In the genomic region with DNA sequence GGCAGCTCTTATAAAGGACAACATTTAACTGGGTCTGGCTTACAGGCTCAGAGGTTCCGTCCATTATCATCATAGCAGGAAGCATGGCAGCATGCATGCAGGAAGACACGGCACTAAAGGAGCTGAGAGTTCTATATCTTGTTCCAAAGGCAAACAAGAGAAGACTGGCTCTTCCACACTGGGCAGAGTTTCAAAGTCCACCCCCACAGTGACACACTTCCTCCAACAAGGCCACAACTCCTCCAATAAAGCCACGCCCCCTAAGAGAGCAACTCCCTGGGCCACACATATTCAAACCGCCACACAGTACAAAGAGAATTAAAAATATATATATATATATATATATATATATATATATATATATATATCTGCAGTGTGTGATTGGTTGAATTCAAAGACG, we compare ENCODE assay signal across 10 mouse cellular contexts.
DNase-seq lines count a peak whose midpoint lies in the region; ATAC-seq and TF ChIP-seq lines count a peak whose summit lies in the region.
"Had no signal": no experiment of that assay in that cellular context is flagged by ENCODE, and none has a peak within 500 bp of the region (broad histone marks: within the 10 kb centered on the region; RNA-seq: fewer than 3 reads in every experiment).

No protein-coding gene starts in this region.

- no peaks in the 10 kb centered on the region for H3K4me1 ChIP-seq in intestine, postnatal 0 days (replicated peaks; ENCODE audit: control insufficient read depth, insufficient read depth, low read length)

- peak; percentile 38 to 40 for DNase-seq in heart, adult 9 months (ENCODE audit: low spot score in 2 of 2)
- DNase-seq in heart, postnatal 25 days (ENCODE audit: low spot score) = no peak
- peak; percentile 57 for DNase-seq in adrenal gland, postnatal 10 days
- DNase-seq in lung, postnatal 4 days = peak; percentile 42 to 45
- no peak for DNase-seq in right cerebral cortex, postnatal 10 days (ENCODE audit: low spot score in 2 of 2)
- no peak for DNase-seq in ovary, postnatal 14 days (ENCODE audit: low spot score)
- no peak for DNase-seq in left cerebral cortex, adult 9 months (ENCODE audit: low spot score in 2 of 2)
- DNase-seq: lung, embryonic 14.5 days; thymus, postnatal 36 days had no signal

- TF ChIP-seq CTCF in intestine, postnatal 0 days (IDR thresholded peaks at IDR 0.05; ENCODE audit: low read depth) = no peak

- H3K4me2 ChIP-seq in intestine, postnatal 0 days (replicated peaks; ENCODE audit: low read depth) = no peak overlapping the region
- H3K4me2 ChIP-seq: lung, embryonic 14.5 days had no signal

- no peak overlapping the region for H3K9ac ChIP-seq in intestine, postnatal 0 days (ENCODE audit: low read depth, low read length)
- H3K9ac ChIP-seq: lung, embryonic 14.5 days had no signal

- H3K27ac ChIP-seq in intestine, postnatal 0 days (ENCODE audit: low read depth, low read length) = no peak overlapping the region

- no peaks in the 10 kb centered on the region for H3K36me3 ChIP-seq in intestine, postnatal 0 days (ENCODE audit: control insufficient read depth, insufficient read depth)

- H3K27me3 ChIP-seq in intestine, postnatal 0 days (replicated peaks; ENCODE audit: control insufficient read depth, insufficient read depth, low read length) = no peaks in the 10 kb centered on the region

- intact Hi-C loops in heart, postnatal 25 days (cut with DNase I) = loop anchor here (2.0 kb wide), 1 partner anchor 243 kb away; no protein-coding TSS in a partner anchor

- H3K9me3 ChIP-seq in intestine, postnatal 0 days (ENCODE audit: control insufficient read depth) = no peaks in the 10 kb centered on the region

- ATAC-seq in intestine, postnatal 0 days = peak; percentile 75

- H3K4me3 ChIP-seq in intestine, postnatal 0 days (ENCODE audit: low read depth, low read length) = no peak overlapping the region

- 67% methylated on average over 5 of the region's 5 CpGs for WGBS in intestine, postnatal 0 days

Comparison
In these comparisons a context has a peak if more than half of its experiments do, and no peak if none do; other contexts are left out.
1. DNase-seq: peak in heart, adult 9 months (2 of 2), adrenal gland, postnatal 10 days (single experiment) and lung, postnatal 4 days (2 of 2); none in heart, postnatal 25 days (single experiment), right cerebral cortex, postnatal 10 days (0 of 2), ovary, postnatal 14 days (single experiment) and left cerebral cortex, adult 9 months (0 of 2).